In the genomic region with DNA sequence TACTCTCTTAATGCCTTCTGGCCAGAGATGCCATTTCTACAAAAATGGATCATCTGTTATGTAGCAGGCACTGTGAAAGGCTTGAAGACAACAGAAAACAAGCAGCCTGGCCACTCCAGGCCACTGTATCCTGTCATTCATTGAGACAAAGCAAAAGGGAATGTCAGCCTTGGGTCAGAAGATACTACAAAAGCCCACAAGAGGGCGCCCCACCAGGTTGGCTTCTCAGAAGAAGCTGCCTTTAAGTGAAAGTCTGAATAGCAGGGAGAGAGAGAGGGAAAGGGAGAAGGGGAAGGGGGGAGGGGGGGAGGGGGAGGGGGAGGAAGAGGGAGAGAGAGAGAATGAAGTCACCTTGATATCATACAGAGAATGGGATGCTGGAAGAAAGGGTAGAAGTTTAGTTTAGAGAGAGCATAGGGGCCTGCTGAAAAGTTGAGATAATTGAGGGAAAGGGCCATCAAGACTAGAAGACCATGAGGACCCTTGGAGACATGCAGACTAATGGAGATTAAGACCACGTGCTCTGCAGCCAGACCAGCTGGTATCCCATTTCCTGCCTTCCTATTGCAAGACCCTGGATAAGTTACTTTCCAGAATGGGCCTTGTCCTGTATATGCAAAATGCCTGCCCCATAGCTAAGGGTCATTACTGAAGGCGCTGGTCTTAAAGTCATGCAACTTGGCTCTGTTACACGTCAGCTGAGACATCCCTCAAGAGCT, we compare ENCODE assay signal across 10 mouse cellular contexts. TPM values are rescaled to one million over a fixed set of nuclear protein-coding genes. Genes with fewer than 3 reads are reported as not detected.
DNase-seq lines count a peak whose midpoint lies in the region; ATAC-seq and TF ChIP-seq lines count a peak whose summit lies in the region.
"Had no signal": no experiment of that assay in that cellular context is flagged by ENCODE, and none has a peak within 500 bp of the region (broad histone marks: within the 10 kb centered on the region; RNA-seq: fewer than 3 reads in every experiment).

No protein-coding gene starts in this region.

- H3K9ac ChIP-seq in ES-E14 (ENCODE audit: insufficient read depth, low read depth, low read length, poor library complexity, severe bottlenecking): no peak overlapping the region
- H3K9ac ChIP-seq: heart, embryonic 12.5 days; stomach, embryonic 15.5 days had no signal

- H3K27me3 ChIP-seq in cerebellum, adult 2 months (ENCODE audit: control insufficient read depth, insufficient read depth, low read length): no peaks in the 10 kb centered on the region; the same call in 1 of the 2 replicates
- H3K27me3 ChIP-seq: heart, embryonic 12.5 days; stomach, embryonic 15.5 days had no signal

- DNase-seq in adrenal gland, postnatal 10 days: peak; percentile 25
- DNase-seq in adrenal gland, adult 8-10 months: no peak
- DNase-seq in layer of hippocampus, adult 2 months (ENCODE audit: low spot score in 2 of 2): no peak
- DNase-seq in layer of hippocampus, adult 9-10 months (ENCODE audit: low spot score): no peak
- DNase-seq in ES-E14 (ENCODE audit: low read depth, low spot score): peak; percentile 62
- DNase-seq in cerebellum, adult 2 months: no peak

- in situ Hi-C loops in ES-E14 (cut with MboI; ENCODE audit: low sequenced_read_pairs in 2 of 2, unreplicated experiment in 2 of 2): no loop called here

- WGBS in cerebellum, adult 2 months: 61% methylated on average over 4 of the region's 4 CpGs

- H3K9me3 ChIP-seq in ES-E14 (ENCODE audit: control insufficient read depth, insufficient read depth, low read depth, low read length): no peaks in the 10 kb centered on the region
- H3K9me3 ChIP-seq: stomach, embryonic 15.5 days had no signal

- no peaks in the 10 kb centered on the region for H3K36me3 ChIP-seq in ES-E14 (ENCODE audit: control insufficient read depth, insufficient read depth, low read length, poor library complexity, severe bottlenecking)
- H3K36me3 ChIP-seq: heart, embryonic 12.5 days; stomach, embryonic 15.5 days had no signal

- H3K4me1 ChIP-seq in ES-E14 (ENCODE audit: control insufficient read depth in 2 of 2, insufficient read depth in 2 of 2, low read length in 2 of 2, poor library complexity in 1 of 2): no peaks in the 10 kb centered on the region
- no peaks in the 10 kb centered on the region for H3K4me1 ChIP-seq in cerebellum, adult 2 months (ENCODE audit: control insufficient read depth, insufficient read depth, low read length)
- H3K4me1 ChIP-seq: heart, embryonic 12.5 days; stomach, embryonic 15.5 days had no signal

- no peak for TF ChIP-seq POLR2A in cerebellum, adult 2 months (IDR thresholded peaks at IDR 0.05; ENCODE audit: borderline replicate concordance, insufficient read depth, low read length)

- peak; percentile 60 for ATAC-seq in megakaryocyte progenitor cell, adult 5-6 weeks (replicated peaks; ENCODE audit: poor library complexity)
- no peak for ATAC-seq in monocyte, adult 5-6 weeks (replicated peaks; ENCODE audit: insufficient number of reproducible peaks, low FRiP score, low TSS enrichment, poor library complexity, severe bottlenecking)

- TF ChIP-seq CTCF in layer of hippocampus, adult 2 months (conservative IDR thresholded peaks at IDR 0.05): peak; percentile 60
- no peak for TF ChIP-seq CTCF in cerebellum, adult 2 months (IDR thresholded peaks at IDR 0.05; ENCODE audit: borderline replicate concordance, insufficient read depth, low read depth, low read length)

- no peak overlapping the region for H3K4me3 ChIP-seq in layer of hippocampus, adult 2 months
- no peak overlapping the region for H3K4me3 ChIP-seq in ES-E14 (ENCODE audit: insufficient read depth in 1 of 2, low read depth in 1 of 2, low read length in 2 of 2, poor library complexity in 1 of 2, severe bottlenecking in 1 of 2)
- no peak overlapping the region for H3K4me3 ChIP-seq in cerebellum, adult 2 months (replicated peaks; ENCODE audit: insufficient read depth, low read depth, low read length)
- H3K4me3 ChIP-seq: heart, embryonic 12.5 days; stomach, embryonic 15.5 days had no signal

- no peak overlapping the region for H3K27ac ChIP-seq in layer of hippocampus, adult 2 months
- H3K27ac ChIP-seq in ES-E14 (ENCODE audit: insufficient read depth, low read depth, low read length, poor library complexity, severe bottlenecking): no peak overlapping the region
- no peak overlapping the region for H3K27ac ChIP-seq in cerebellum, adult 2 months (ENCODE audit: insufficient read depth, low read length)
- H3K27ac ChIP-seq: stomach, embryonic 15.5 days had no signal

TF ChIP-seq in ES-E14, 5 proteins besides CTCF, POLR2A, EP300 and RAD21:
- TF ChIP-seq MAFK (IDR thresholded peaks at IDR 0.05; ENCODE audit: insufficient read depth, low read depth, low read length) (no peak), CHD2 (IDR thresholded peaks at IDR 0.05; ENCODE audit: low read depth, low read length) (no peak), ZC3H11A (IDR thresholded peaks at IDR 0.05; ENCODE audit: borderline replicate concordance, low read depth, low read length) (no peak), HCFC1 (IDR thresholded peaks at IDR 0.05; ENCODE audit: borderline replicate concordance, insufficient read depth, low read length) (no peak), ZNF384 (IDR thresholded peaks at IDR 0.05; ENCODE audit: low read depth, low read length) (no peak)
TF ChIP-seq in ES-E14: peak in this region for 0.

RNA-seq across cellular contexts. Expression of a gene that starts 18.6 kb away (rescaled TPM):
- under 1 TPM; 0.12 to 0.42 TPM for total RNA-seq in adrenal gland, postnatal 10 days (2021)
- total RNA-seq in adrenal gland, adult 8-10 months (2022): under 1 TPM; 0.07 to 0.30 (median 0.13) TPM
- total RNA-seq in layer of hippocampus, adult 2 months (2021): under 1 TPM; 0.41 to 0.42 TPM
- 0.11 and 0.22 TPM in 2 replicates for total RNA-seq in ES-E14 (2012; rRNA removed)
- total RNA-seq in megakaryocyte progenitor cell, adult 5-6 weeks (2015): not detected in 2 replicates
- not detected in 2 replicates for total RNA-seq in megakaryocyte progenitor cell, adult 5-6 weeks (2017)
- 0.19 TPM in 1 of 3 replicates, not detected in the others for total RNA-seq in monocyte, adult 5-6 weeks (2017)
- polyA plus RNA-seq in cerebellum, adult 2 months (2012; rRNA removed): 0.52 and 0.62 TPM in 2 replicates

RNA-seq across cellular contexts. Expression of a gene that starts 48.7 kb away (rescaled TPM):
- total RNA-seq in adrenal gland, postnatal 10 days (2021): 1 to 10 TPM; 3.9 to 4.8 TPM
- 1 to 10 TPM; 2.9 to 8.4 (median 5.9) TPM for total RNA-seq in adrenal gland, adult 8-10 months (2022)
- total RNA-seq in layer of hippocampus, adult 2 months (2021): 10 to 100 TPM; 20.4 to 21.2 TPM
- total RNA-seq in ES-E14 (2012; rRNA removed): 0.22 TPM in 1 of 2 replicates, not detected in the other
- not detected in 2 replicates for total RNA-seq in megakaryocyte progenitor cell, adult 5-6 weeks (2015)
- not detected in 2 replicates for total RNA-seq in megakaryocyte progenitor cell, adult 5-6 weeks (2017)
- total RNA-seq in monocyte, adult 5-6 weeks (2017): 0.19 TPM in 1 of 3 replicates, not detected in the others
- 78.8 and 84.2 TPM in 2 replicates for polyA plus RNA-seq in cerebellum, adult 2 months (2012; rRNA removed)

Comparison
In these comparisons a context has a peak if more than half of its experiments do, and no peak if none do; other contexts are left out.
1. DNase-seq: peak in adrenal gland, postnatal 10 days (single experiment) and ES-E14 (single experiment); none in adrenal gland, adult 8-10 months (single experiment), layer of hippocampus, adult 2 months (0 of 2), layer of hippocampus, adult 9-10 months (single experiment) and cerebellum, adult 2 months (0 of 2).